Mouse (Mus musculus): ENCODE measurements around the gene Rbbp8nl.

GRCm38 (mm10) chr2:180238591-180238990 is 51.1 kb downstream of the Rbbp8nl start:
- TF ChIP-seq CTCF (IDR thresholded peaks at IDR 0.05 in 2 of 3, conservative IDR thresholded peaks at IDR 0.05 in 1 of 3; ENCODE audit: control insufficient read depth in 1 of 3, insufficient read depth in 1 of 3, low read depth in 2 of 3, low read length in 3 of 3, poor library complexity in 1 of 3, severe bottlenecking in 1 of 3): peak in 1 of 3 experiments; percentile 7; a peak in 1 of 6 replicates
- TF ChIP-seq MAZ (IDR thresholded peaks at IDR 0.05; ENCODE audit: low read depth, low read length): 0 out of 2 replicates have a peak, but pooled peaks have one; percentile 23
- TF ChIP-seq ETS1 (IDR thresholded peaks at IDR 0.05; ENCODE audit: low read depth, low read length): peak; percentile 93
